Mouse (Mus musculus): ENCODE data around the gene Itga5. TPM values are rescaled to one million over a fixed set of nuclear protein-coding genes. Genes with fewer than 3 reads are reported as not detected.
A peak's percentile ranks its signal among the peaks of the same experiment; 100 is the strongest.

Itga5 gene
- polyA plus RNA-seq, 1 experiment from 2014 or later, result 23.8 TPM

DNA sequence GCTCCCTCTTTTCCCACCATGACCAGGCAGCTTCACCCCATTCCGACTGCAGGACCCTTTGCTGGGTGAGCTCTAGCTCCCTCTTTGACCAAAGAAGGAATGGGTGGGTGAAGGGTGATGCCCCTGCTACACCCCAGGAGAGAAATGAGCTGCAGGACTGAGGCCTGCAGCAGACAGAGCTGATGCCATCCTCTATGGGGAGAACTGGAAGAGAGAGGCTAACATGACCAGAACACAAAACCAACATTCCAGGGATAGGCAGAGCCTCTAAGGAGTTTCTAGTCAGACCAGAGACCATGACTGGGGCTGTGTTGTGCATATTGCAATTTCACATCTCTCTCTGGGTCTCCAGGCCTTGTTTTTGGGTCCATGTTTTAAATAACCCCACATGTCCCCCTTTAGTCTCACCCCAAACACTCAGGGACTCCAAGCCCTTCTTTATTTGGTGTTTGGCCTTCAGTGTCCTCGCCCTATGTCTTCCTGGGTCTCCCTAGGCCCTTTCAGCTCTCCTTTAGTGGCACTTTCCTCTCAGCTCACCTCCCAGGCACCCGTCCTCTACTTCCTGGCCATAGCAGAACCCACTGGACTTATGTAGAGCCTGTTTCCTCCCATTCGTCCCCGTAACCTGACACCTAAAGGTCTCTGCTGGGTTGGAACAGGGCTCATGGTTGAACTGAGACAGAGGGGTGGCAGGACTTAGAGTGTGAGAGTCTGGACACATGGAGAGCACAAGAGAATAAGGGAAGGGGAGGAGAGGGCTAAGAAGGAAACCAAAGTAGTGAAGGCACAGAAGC lies 64.8 kb downstream of the Itga5 start:
- peaks cover 27% of the 10 kb centered on the region for H3K36me3 ChIP-seq
- peak overlapping the region; percentile 97 for H3K27ac ChIP-seq
- DNase-seq (ENCODE audit: low spot score), result peak; percentile 37
- H3K9me3 ChIP-seq, result no peaks in the 10 kb centered on the region
- H3K4me3 ChIP-seq, result peak overlapping the region; percentile 36; the same call in 1 of the 2 replicates
- H3K4me1 ChIP-seq (replicated peaks), result peaks cover 97% of the 10 kb centered on the region
- H3K27me3 ChIP-seq (ENCODE audit: insufficient read depth, poor library complexity, severe bottlenecking), result no peaks in the 10 kb centered on the region
- 26% methylated on average over 5 of the region's 5 CpGs for WGBS

DNA sequence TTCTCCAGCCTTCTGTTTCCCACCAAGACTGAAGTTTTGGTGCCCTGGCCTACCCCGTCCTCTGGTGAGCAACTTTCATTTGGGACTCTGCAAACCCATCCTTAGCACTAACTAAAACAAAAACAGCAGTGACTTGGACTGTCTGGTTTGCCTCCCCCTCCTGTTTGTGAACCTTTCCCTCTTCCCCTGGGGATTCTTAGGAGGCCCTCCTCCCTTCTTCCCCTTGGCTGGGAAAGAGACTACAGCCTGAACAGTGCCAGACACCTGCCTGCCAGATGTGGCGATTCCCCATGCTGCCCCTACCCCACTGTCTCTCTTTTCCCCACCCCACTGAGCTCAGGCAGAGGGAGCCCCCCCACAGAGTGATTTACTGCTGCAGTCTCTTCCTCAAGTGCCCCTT lies 65.5 kb downstream of the Itga5 start:
- Histone ChIP-seq H3K4me3 (peak overlapping the region; percentile 36), H3K9me3 (no peaks in the 10 kb centered on the region), H3K36me3 (peaks cover 34% of the 10 kb centered on the region), H3K27me3 (ENCODE audit: insufficient read depth, poor library complexity, severe bottlenecking) (no peaks in the 10 kb centered on the region), H3K4me1 (replicated peaks) (peaks cover 99% of the 10 kb centered on the region), H3K27ac (peak overlapping the region; percentile 97)
- peak; percentile 57 for DNase-seq (ENCODE audit: low spot score)
- 28% methylated on average over 2 of the region's 2 CpGs for WGBS

DNA sequence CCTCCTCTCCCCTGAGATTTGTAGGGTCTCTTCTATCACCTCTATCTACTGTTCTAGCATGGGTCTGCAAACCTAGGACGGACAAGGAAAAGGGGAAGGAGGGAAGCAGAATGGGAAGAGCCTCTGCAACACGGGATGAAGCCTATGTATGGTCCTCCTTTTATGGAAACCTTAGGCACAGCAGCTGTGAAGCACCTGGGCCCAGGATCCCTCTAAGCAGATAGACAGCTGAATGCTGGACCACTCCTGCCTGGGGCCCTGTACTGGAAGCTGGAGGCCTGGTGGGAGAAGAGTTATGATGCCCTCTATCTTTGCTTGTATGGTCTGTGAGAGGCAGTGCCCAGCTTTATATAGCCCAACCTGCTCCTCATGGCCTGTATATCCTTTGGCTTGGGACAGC lies 66.0 kb downstream of the Itga5 start:
- Histone ChIP-seq H3K9me3 (no peaks in the 10 kb centered on the region), H3K4me3 (peak overlapping the region; percentile 36), H3K4me1 (replicated peaks) (peaks cover 99% of the 10 kb centered on the region), H3K27me3 (ENCODE audit: insufficient read depth, poor library complexity, severe bottlenecking) (no peaks in the 10 kb centered on the region), H3K27ac (peak overlapping the region; percentile 97), H3K36me3 (peaks cover 39% of the 10 kb centered on the region)
- peak; percentile 46 for DNase-seq (ENCODE audit: low spot score)
- 12% methylated on average over 2 of the region's 2 CpGs for WGBS

DNA sequence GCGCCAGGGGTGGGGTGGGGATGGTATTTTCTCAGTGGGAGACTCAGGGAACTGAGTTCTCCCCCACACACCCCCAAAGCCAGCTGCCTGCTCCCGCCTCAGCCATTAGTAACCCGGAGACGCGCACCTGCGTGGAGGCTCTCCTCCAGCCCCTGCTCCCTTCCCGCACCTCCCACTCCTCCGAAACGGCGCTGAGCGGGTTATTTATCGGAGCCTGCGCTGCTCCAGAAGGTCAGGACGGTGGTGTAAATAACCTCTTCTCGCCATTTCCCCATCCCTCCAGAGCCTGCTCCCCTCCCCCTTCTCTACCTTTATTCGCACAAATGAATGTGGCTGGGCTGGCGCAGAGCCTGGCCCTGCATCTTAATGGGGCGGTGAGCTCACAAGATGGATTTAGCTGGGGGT lies 66.5 kb downstream of the Itga5 start:
- Histone ChIP-seq H3K9me3 (no peaks in the 10 kb centered on the region), H3K27ac (peak overlapping the region; percentile 97), H3K27me3 (ENCODE audit: insufficient read depth, poor library complexity, severe bottlenecking) (no peaks in the 10 kb centered on the region), H3K4me3 (peak overlapping the region; percentile 36), H3K4me1 (replicated peaks) (peaks cover 100% of the 10 kb centered on the region), H3K36me3 (peaks cover 41% of the 10 kb centered on the region)
- WGBS, result 4% methylated on average over 18 of the region's 18 CpGs
- DNase-seq (ENCODE audit: low spot score), result peak; percentile 69

DNA sequence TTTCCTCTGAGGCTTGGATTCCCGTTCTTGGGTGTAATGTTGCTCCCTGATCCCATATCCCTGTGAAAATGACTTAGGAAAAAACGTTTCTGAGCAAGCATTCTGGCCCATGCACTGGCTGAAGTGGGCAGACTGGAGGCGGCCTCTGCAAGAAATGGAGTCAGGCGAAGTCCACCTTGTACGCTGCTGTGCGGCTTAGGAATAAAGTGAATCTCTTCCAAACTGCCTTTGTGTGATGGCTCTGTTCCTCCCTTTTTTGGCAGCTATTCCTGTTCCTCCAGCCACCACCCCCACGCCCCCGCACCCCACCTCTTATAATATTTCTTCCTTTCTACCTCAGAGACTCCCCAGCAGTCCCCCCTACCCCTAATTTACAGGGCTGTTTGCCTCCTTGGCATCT lies 66.9 kb downstream of the Itga5 start:
- Histone ChIP-seq H3K4me1 (replicated peaks) (peaks cover 96% of the 10 kb centered on the region), H3K27ac (peak overlapping the region; percentile 97), H3K4me3 (peak overlapping the region; percentile 36), H3K36me3 (peaks cover 41% of the 10 kb centered on the region), H3K27me3 (ENCODE audit: insufficient read depth, poor library complexity, severe bottlenecking) (no peaks in the 10 kb centered on the region), H3K9me3 (no peaks in the 10 kb centered on the region)
- WGBS, result 41% methylated on average over 8 of the region's 8 CpGs
- DNase-seq (ENCODE audit: low spot score), result no peak

DNA sequence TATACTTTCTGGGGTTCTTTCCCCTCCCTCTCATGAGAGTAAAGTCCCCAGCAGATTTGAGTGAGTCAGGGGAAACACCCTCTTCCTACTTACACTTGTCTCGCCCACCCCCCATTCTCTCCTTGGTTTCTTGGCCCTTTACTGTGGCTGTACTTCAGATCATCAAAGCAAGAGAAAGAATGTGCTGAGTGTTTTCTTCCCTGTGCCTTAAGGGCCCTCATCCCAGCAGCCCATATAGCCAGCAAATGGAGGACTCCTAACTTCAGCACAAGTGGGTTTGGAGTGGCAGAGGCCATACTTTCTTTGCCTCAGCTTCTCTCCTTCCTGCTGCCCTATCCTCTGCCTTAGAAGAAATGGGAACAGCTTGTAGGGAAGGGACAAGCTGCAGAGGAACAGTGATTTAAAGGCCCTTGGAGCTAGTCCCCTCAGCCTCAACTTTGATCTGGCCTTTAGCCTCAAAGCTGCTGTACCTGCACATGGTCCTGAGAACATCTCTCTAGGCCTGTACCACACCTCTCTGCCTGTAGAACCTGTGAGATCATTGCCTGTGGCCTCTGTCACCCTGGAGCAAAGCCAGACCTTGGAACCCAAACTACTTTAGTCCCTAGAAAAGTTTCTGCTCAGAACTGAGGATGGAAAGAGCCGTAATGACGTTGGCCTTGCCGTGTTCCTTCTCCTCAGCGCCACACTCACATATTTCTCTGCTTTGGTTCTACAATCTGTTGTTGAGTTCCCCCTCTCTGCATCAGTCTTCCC lies 67.5 kb downstream of the Itga5 start:
- H3K4me3 ChIP-seq, result peak overlapping the region; percentile 36
- WGBS, result 76% methylated on average over 5 of the region's 5 CpGs

DNA sequence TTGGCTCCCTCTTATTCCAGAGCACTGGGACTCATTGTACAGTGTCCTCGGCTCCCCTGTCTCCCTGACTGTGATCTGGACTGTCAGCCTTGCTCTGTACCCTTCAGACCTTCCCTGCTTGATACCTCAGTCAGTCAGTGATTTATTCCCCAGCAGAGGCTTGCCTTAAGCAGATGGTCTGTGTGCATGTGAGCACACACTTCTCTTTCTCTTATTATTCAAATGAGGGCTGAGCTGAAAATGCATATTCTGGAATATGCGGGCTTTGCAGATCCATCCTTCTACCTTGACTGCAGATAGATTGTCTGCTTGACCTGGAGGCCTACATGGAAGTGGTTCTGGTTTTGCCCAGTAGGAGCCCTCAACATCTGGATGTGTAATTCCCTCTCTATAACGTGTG lies 68.5 kb downstream of the Itga5 start:
- Histone ChIP-seq H3K36me3 (peaks cover 52% of the 10 kb centered on the region), H3K4me3 (no peak overlapping the region), H3K27me3 (ENCODE audit: insufficient read depth, poor library complexity, severe bottlenecking) (no peaks in the 10 kb centered on the region), H3K4me1 (replicated peaks) (peaks cover 80% of the 10 kb centered on the region), H3K27ac (peak overlapping the region; percentile 97), H3K9me3 (no peaks in the 10 kb centered on the region)
- 70% methylated on average over 3 of the region's 3 CpGs for WGBS
- no peak for DNase-seq (ENCODE audit: low spot score)

More for the DNA sequence above, 67.5 kb downstream of the Itga5 start:
- H3K27ac ChIP-seq, result peak overlapping the region; percentile 97
- peaks cover 42% of the 10 kb centered on the region for H3K36me3 ChIP-seq
- no peaks in the 10 kb centered on the region for H3K27me3 ChIP-seq (ENCODE audit: insufficient read depth, poor library complexity, severe bottlenecking)
- H3K9me3 ChIP-seq, result no peaks in the 10 kb centered on the region
- no peak for DNase-seq (ENCODE audit: low spot score)
- peaks cover 90% of the 10 kb centered on the region for H3K4me1 ChIP-seq (replicated peaks)

DNA sequence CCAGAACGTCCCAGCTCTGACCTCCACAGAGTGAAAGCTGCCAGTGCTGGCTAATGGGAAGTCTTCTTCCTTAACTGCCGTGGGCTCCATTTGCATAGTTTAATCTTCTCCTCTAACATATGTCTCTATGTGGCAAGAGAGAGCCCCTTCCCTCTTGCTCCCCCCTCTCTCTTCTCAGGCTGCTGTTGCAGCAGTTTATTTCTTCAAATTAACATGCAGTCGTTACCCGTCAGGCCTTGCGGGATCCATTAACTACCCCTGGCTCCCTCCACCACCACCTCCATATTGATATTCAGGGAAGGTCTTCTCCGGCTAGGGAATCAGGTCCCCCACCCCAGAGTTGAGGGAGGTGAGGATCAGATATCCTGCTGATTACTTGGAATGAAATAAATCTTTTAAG lies 69.2 kb downstream of the Itga5 start:
- Histone ChIP-seq H3K27ac (peak overlapping the region; percentile 97), H3K36me3 (peaks cover 59% of the 10 kb centered on the region)

DNA sequence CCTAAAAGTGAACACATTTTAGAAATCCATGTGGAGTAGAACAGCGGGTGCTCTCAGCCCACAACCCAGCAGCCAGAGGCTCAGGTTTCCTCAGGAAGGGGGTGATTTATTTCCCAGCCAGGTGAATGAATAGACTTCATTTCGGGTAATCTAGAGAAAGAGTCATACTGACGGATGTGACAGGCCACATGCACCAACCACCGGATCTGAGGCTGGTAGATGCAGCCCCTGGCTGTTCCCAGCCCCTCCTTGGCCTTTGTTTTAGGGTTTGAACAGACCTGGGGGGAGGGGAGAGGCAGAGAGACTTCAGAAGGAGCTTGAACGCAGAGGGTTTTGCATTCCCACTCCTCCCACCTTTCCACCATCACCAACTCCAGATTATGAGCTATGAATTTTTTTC lies 70.7 kb downstream of the Itga5 start:
- peaks cover 73% of the 10 kb centered on the region for H3K36me3 ChIP-seq
- DNase-seq (ENCODE audit: low spot score), result peak; percentile 32
- H3K4me1 ChIP-seq (replicated peaks), result peaks cover 60% of the 10 kb centered on the region
- WGBS, result 6% methylated on average over 5 of the region's 5 CpGs
- H3K27me3 ChIP-seq (ENCODE audit: insufficient read depth, poor library complexity, severe bottlenecking), result no peaks in the 10 kb centered on the region
- H3K27ac ChIP-seq, result peak overlapping the region; percentile 97
- H3K9me3 ChIP-seq, result no peaks in the 10 kb centered on the region
- H3K4me3 ChIP-seq, result 0 out of 2 replicates have a peak overlapping the region, but pooled peaks have one; percentile 1

More for the DNA sequence above, 69.2 kb downstream of the Itga5 start:
- Histone ChIP-seq H3K4me1 (replicated peaks) (peaks cover 73% of the 10 kb centered on the region), H3K4me3 (no peak overlapping the region), H3K27me3 (ENCODE audit: insufficient read depth, poor library complexity, severe bottlenecking) (no peaks in the 10 kb centered on the region), H3K9me3 (no peaks in the 10 kb centered on the region)
- 78% methylated on average over 6 of the region's 6 CpGs for WGBS
- no peak for DNase-seq (ENCODE audit: low spot score)

DNA sequence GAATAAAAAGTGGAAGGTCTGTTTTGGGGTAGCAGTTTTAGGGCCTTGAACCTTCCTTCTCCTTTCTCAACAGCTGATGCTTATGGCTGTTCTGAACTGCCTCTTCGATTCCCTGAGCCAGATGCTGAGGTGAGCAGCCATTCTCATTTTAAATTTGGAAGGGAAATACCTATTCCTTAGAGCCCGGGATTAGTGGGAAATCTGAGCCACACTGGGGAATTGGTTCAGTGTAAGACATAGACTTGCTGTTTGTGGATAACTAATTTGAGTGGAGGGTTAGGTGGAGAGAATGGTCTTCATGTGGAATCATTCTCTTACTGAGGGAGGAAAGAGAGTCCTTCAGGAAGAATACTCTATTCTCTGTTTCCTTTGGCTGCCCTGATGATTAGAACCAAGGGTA lies 71.9 kb downstream of the Itga5 start:
- H3K4me3 ChIP-seq, result no peak overlapping the region
- 69% methylated on average over 2 of the region's 2 CpGs for WGBS
- H3K27me3 ChIP-seq (ENCODE audit: insufficient read depth, poor library complexity, severe bottlenecking), result no peaks in the 10 kb centered on the region
- H3K27ac ChIP-seq, result no peak overlapping the region
- no peaks in the 10 kb centered on the region for H3K9me3 ChIP-seq
- no peak for DNase-seq (ENCODE audit: low spot score)
- H3K36me3 ChIP-seq, result peaks cover 85% of the 10 kb centered on the region
- H3K4me1 ChIP-seq (replicated peaks), result peaks cover 55% of the 10 kb centered on the region

Other genes starting within 250 kb of the Itga5 start
- 24.3 TPM in 2 replicates for gene Smug1, start 199.7 kb downstream of the Itga5 start, polyA plus RNA-seq (2016; fragmentation: Nextera tagmentation; extraction: Ambion mirVana)
- gene Cbx5, start 126.9 kb downstream of the Itga5 start, polyA plus RNA-seq (2016; fragmentation: Nextera tagmentation; extraction: Ambion mirVana), result 157 and 186 TPM in 2 replicates
- 1,344 and 1,669 TPM in 2 replicates for gene Hnrnpa1, start 126.3 kb downstream of the Itga5 start, polyA plus RNA-seq (2016; fragmentation: Nextera tagmentation; extraction: Ambion mirVana)
- gene Nfe2, start 108.4 kb downstream of the Itga5 start, polyA plus RNA-seq (2016; fragmentation: Nextera tagmentation; extraction: Ambion mirVana), result 7.3 and 8.5 TPM in 2 replicates
- 288 and 299 TPM in 2 replicates for gene Copz1, start 94.0 kb downstream of the Itga5 start, polyA plus RNA-seq (2016; fragmentation: Nextera tagmentation; extraction: Ambion mirVana)
- gene Gpr84, start 56.2 kb downstream of the Itga5 start, polyA plus RNA-seq (2016; fragmentation: Nextera tagmentation; extraction: Ambion mirVana), result 0.31 and 0.36 TPM in 2 replicates
- gene Zfp385a, start 26.7 kb downstream of the Itga5 start, polyA plus RNA-seq (2016; fragmentation: Nextera tagmentation; extraction: Ambion mirVana), result 24.9 and 26.3 TPM in 2 replicates
- gene Gtsf1, start 63.7 kb upstream of the Itga5 start, polyA plus RNA-seq (2016; fragmentation: Nextera tagmentation; extraction: Ambion mirVana), result not detected in 2 replicates
- gene Gtsf2, start 81.7 kb upstream of the Itga5 start, polyA plus RNA-seq (2016; fragmentation: Nextera tagmentation; extraction: Ambion mirVana), result not detected in 2 replicates
- 1.9 and 2.7 TPM in 2 replicates for gene Nckap1l, start 87.0 kb upstream of the Itga5 start, polyA plus RNA-seq (2016; fragmentation: Nextera tagmentation; extraction: Ambion mirVana)
- gene Pde1b, start 136.3 kb upstream of the Itga5 start, polyA plus RNA-seq (2016; fragmentation: Nextera tagmentation; extraction: Ambion mirVana), result 26.8 and 44.9 TPM in 2 replicates
- gene Ppp1r1a, start 171.2 kb upstream of the Itga5 start, polyA plus RNA-seq (2016; fragmentation: Nextera tagmentation; extraction: Ambion mirVana), result 37.7 and 56.5 TPM in 2 replicates
- gene Glycam1, start 198.3 kb upstream of the Itga5 start, polyA plus RNA-seq (2016; fragmentation: Nextera tagmentation; extraction: Ambion mirVana), result not detected in 2 replicates

All from hindbrain, embryonic 10.5 days (tissue).